Mouse (Mus musculus) myocyte (in vitro differentiated cells): ENCODE measurements around the gene Padi6.

Experiments
- MAX ChIP-seq: IDR thresholded peaks from one replicate; pipeline ENCODE4 v1.6.1; 2011; ENCODE audit warnings: low read depth, mild to moderate bottlenecking, control low read depth
- POLR2A ChIP-seq: IDR thresholded peaks from one replicate; pipeline ENCODE4 v1.6.1; 2011; ENCODE audit warnings: low read depth, mild to moderate bottlenecking, control low read depth, moderate library complexity; ENCODE audit not compliant: insufficient read length
- TCF3 ChIP-seq: IDR thresholded peaks from one replicate; pipeline ENCODE4 v1.6.1; 2011; ENCODE audit warnings: low read depth, control low read depth; ENCODE audit not compliant: insufficient read length

GRCm38 (mm10) chr4:140742543-140742942, at the start of gene Padi6:
- TF ChIP-seq MAX (no peak), POLR2A (no peak), TCF3 (no peak)
